Mouse (Mus musculus): Measurements from ENCODE around the gene Prrc2b.

The Prrc2b gene

GRCm38 (mm10) chr2:32162102-32162501, 11.2 kb downstream of the Prrc2b start:
- DNase-seq (ENCODE audit: low spot score): no peak

- DNase-seq (ENCODE audit: low spot score): no peak
Observed at GRCm38 (mm10) chr2:32162646-32163045, 11.8 kb downstream of the Prrc2b start.

GRCm38 (mm10) chr2:32163057-32163456, 12.2 kb downstream of the Prrc2b start:
- DNase-seq (ENCODE audit: low spot score): no peak

GRCm38 (mm10) chr2:32164503-32164902, 13.6 kb downstream of the Prrc2b start:
- DNase-seq (ENCODE audit: low spot score): no peak

- no peak for DNase-seq (ENCODE audit: low spot score)
Observed at GRCm38 (mm10) chr2:32165040-32165800, 14.3 kb downstream of the Prrc2b start.

- DNase-seq (ENCODE audit: low spot score): no peak
Observed at GRCm38 (mm10) chr2:32166581-32166980, 15.7 kb downstream of the Prrc2b start.

GRCm38 (mm10) chr2:32167034-32167770, 16.3 kb downstream of the Prrc2b start:
- no peak for DNase-seq (ENCODE audit: low spot score)

- peak; percentile 87 for DNase-seq (ENCODE audit: low spot score)
Observed at GRCm38 (mm10) chr2:32167819-32168218, 16.9 kb downstream of the Prrc2b start.

GRCm38 (mm10) chr2:32169292-32169691, 18.4 kb downstream of the Prrc2b start:
- DNase-seq (ENCODE audit: low spot score): no peak

- DNase-seq (ENCODE audit: low spot score): no peak
Observed at GRCm38 (mm10) chr2:32170010-32170409, 19.1 kb downstream of the Prrc2b start.

GRCm38 (mm10) chr2:32171658-32172433, 21.0 kb downstream of the Prrc2b start:
- DNase-seq (ENCODE audit: low spot score): no peak

GRCm38 (mm10) chr2:32174170-32174741, 23.4 kb downstream of the Prrc2b start:
- peak; percentile 84 for DNase-seq (ENCODE audit: low spot score)

- DNase-seq (ENCODE audit: low spot score): no peak
Observed at GRCm38 (mm10) chr2:32175051-32175466, 24.2 kb downstream of the Prrc2b start.

- no peak for DNase-seq (ENCODE audit: low spot score)
Observed at GRCm38 (mm10) chr2:32175508-32175907, 24.6 kb downstream of the Prrc2b start.

- DNase-seq (ENCODE audit: low spot score): no peak
Observed at GRCm38 (mm10) chr2:32176848-32177247, 26.0 kb downstream of the Prrc2b start.

- no peak for DNase-seq (ENCODE audit: low spot score)
Observed at GRCm38 (mm10) chr2:32177397-32178060, 26.6 kb downstream of the Prrc2b start.

GRCm38 (mm10) chr2:32179363-32179762, 28.5 kb downstream of the Prrc2b start:
- DNase-seq (ENCODE audit: low spot score): no peak

- DNase-seq (ENCODE audit: low spot score): no peak
Observed at GRCm38 (mm10) chr2:32180127-32180526, 29.2 kb downstream of the Prrc2b start.

- DNase-seq (ENCODE audit: low spot score): no peak
Observed at GRCm38 (mm10) chr2:32181364-32181763, 30.5 kb downstream of the Prrc2b start.

- DNase-seq (ENCODE audit: low spot score): no peak
Observed at GRCm38 (mm10) chr2:32182119-32182518, 31.2 kb downstream of the Prrc2b start.

GRCm38 (mm10) chr2:32182676-32183296, 31.9 kb downstream of the Prrc2b start:
- DNase-seq (ENCODE audit: low spot score): peak; percentile 82

Data from lung, postnatal 25 days (tissue).